Mouse (Mus musculus): ENCODE measurements around the gene Fam221a. TPM values are rescaled to one million over a fixed set of nuclear protein-coding genes. Genes with fewer than 3 reads are reported as not detected.
A peak's percentile ranks its signal among the peaks of the same experiment; 100 is the strongest.

Fam221a gene
- total and polyA plus RNA-seq, 3 experiments: 0.08 TPM; not detected in 2

GRCm38 (mm10) chr6:49355171-49355570, 12.4 kb upstream of the Fam221a start:
- H3K4me3 ChIP-seq (ENCODE audit: control insufficient read depth in 1 of 2, insufficient read depth in 1 of 2, low read depth in 2 of 2, low read length in 2 of 2): no peak overlapping the region
- H3K9ac ChIP-seq (ENCODE audit: control insufficient read depth, low read depth, low read length, poor library complexity, severe bottlenecking): no peak overlapping the region
- no peak for TF ChIP-seq TCF12 (IDR thresholded peaks at IDR 0.05; ENCODE audit: low read depth, low read length)
- TF ChIP-seq ETS1 (IDR thresholded peaks at IDR 0.05; ENCODE audit: low read depth, low read length): no peak
- peak; percentile 60 for TF ChIP-seq ZC3H11A (IDR thresholded peaks at IDR 0.05; ENCODE audit: low read depth, low read length)
- no peak for TF ChIP-seq ZMIZ1 (IDR thresholded peaks at IDR 0.05; ENCODE audit: low read depth, low read length)
- no peak for TF ChIP-seq CHD1 (IDR thresholded peaks at IDR 0.05; ENCODE audit: low read depth, low read length)
- TF ChIP-seq GATA1 (IDR thresholded peaks at IDR 0.05; ENCODE audit: low read depth, low read length): no peak
- TF ChIP-seq CTCF (IDR thresholded peaks at IDR 0.05 in 2 of 3, conservative IDR thresholded peaks at IDR 0.05 in 1 of 3; ENCODE audit: control insufficient read depth in 1 of 3, insufficient read depth in 1 of 3, low read depth in 2 of 3, low read length in 3 of 3, poor library complexity in 1 of 3, severe bottlenecking in 1 of 3): peak; percentile 37 to 71 (median 40)
- TF ChIP-seq TAL1 (IDR thresholded peaks at IDR 0.05; ENCODE audit: low read length): no peak
- no peak for TF ChIP-seq HCFC1 (IDR thresholded peaks at IDR 0.05; ENCODE audit: low read depth, low read length)
- TF ChIP-seq RAD21 (IDR thresholded peaks at IDR 0.05; ENCODE audit: low read depth, low read length): peak; percentile 78
- TF ChIP-seq MYB (IDR thresholded peaks at IDR 0.05; ENCODE audit: low read depth, low read length): no peak
- no peak for TF ChIP-seq MYC (IDR thresholded peaks at IDR 0.05; ENCODE audit: low read depth, low read length)
- no peak for TF ChIP-seq RCOR1 (IDR thresholded peaks at IDR 0.05; ENCODE audit: low read depth, low read length)
- no peak for TF ChIP-seq UBTF (IDR thresholded peaks at IDR 0.05; ENCODE audit: borderline replicate concordance, insufficient read depth, low read depth, low read length)
- TF ChIP-seq KAT2A (conservative IDR thresholded peaks at IDR 0.05; ENCODE audit: low read depth, low read length): no peak
- peak; percentile 65 for TF ChIP-seq SMC3 (IDR thresholded peaks at IDR 0.05; ENCODE audit: low read depth, low read length)
- TF ChIP-seq USF2 (IDR thresholded peaks at IDR 0.05; ENCODE audit: borderline replicate concordance in 1 of 2, insufficient read depth in 1 of 2, low read depth in 1 of 2, low read length in 2 of 2): no peak
- TF ChIP-seq GABPA (IDR thresholded peaks at IDR 0.05; ENCODE audit: low read depth, low read length): no peak
- TF ChIP-seq MEF2A (IDR thresholded peaks at IDR 0.05; ENCODE audit: extremely low read depth, insufficient replicate concordance, low read depth, low read length, poor library complexity, severe bottlenecking): no peak
- no peak for TF ChIP-seq POLR2AphosphoS5 (IDR thresholded peaks at IDR 0.05; ENCODE audit: borderline replicate concordance, low read depth, low read length)
- no peak for TF ChIP-seq MAZ (IDR thresholded peaks at IDR 0.05; ENCODE audit: low read depth, low read length)
- TF ChIP-seq MAFK (IDR thresholded peaks at IDR 0.05; ENCODE audit: borderline replicate concordance, low read depth, low read length): no peak
- H3K9me3 ChIP-seq (replicated peaks; ENCODE audit: insufficient read depth, low read length): no peaks in the 10 kb centered on the region
- no peaks in the 10 kb centered on the region for H3K36me3 ChIP-seq (ENCODE audit: control insufficient read depth in 1 of 2, insufficient read depth in 2 of 2, low read length in 2 of 2)
- H3K79me2 ChIP-seq (ENCODE audit: control insufficient read depth, insufficient read depth, low read length, poor library complexity): no peaks in the 10 kb centered on the region
- no peak overlapping the region for H3K27ac ChIP-seq (ENCODE audit: control insufficient read depth, low read depth, low read length)
- H3K27me3 ChIP-seq (ENCODE audit: control insufficient read depth in 1 of 2, insufficient read depth in 2 of 2, low read length in 2 of 2): no peaks in the 10 kb centered on the region; a peak in 1 of 4 replicates
- H3K4me1 ChIP-seq (ENCODE audit: control insufficient read depth in 1 of 2, insufficient read depth in 2 of 2, low read length in 2 of 2): no peaks in the 10 kb centered on the region
- peak; percentile 66 for DNase-seq (ENCODE audit: low read depth, low spot score)
